Mouse (Mus musculus) forebrain, embryonic 13.5 days (tissue): ENCODE results near the gene Npnt. TPM values are rescaled to one million over a fixed set of nuclear protein-coding genes. Genes with fewer than 3 reads are reported as not detected.

ENCODE experiments used
- ATAC-seq: fragments of 200-750 bp; cut with Nextera tagmentation; 2 replicates; pipeline ENCODE4 v1.8.0; 2017
- H3K27ac ChIP-seq: fragments of 300-500 bp; sonication (generic); 2 replicates; pipeline ENCODE4 v1.5.1; 2015; ENCODE audit warnings: inconsistent platforms, mild to moderate bottlenecking, moderate library complexity
- H3K27me3 ChIP-seq: fragments of 300-500 bp; sonication (generic); 2 replicates; pipeline ENCODE4 v1.6.1; 2015; ENCODE audit warnings: mild to moderate bottlenecking, inconsistent platforms
- H3K36me3 ChIP-seq: fragments of 300-500 bp; sonication (generic); 2 replicates; pipeline ENCODE4 v1.6.1; 2015; ENCODE audit warnings: mild to moderate bottlenecking, inconsistent platforms; ENCODE audit not compliant: poor library complexity, severe bottlenecking
- H3K4me1 ChIP-seq: fragments of 300-500 bp; sonication (generic); 2 replicates; pipeline ENCODE4 v1.6.1; 2015; ENCODE audit warnings: inconsistent platforms
- H3K4me2 ChIP-seq: fragments of 300-500 bp; sonication (generic); 2 replicates; pipeline ENCODE4 v1.6.1; 2015; ENCODE audit warnings: inconsistent platforms, mild to moderate bottlenecking, moderate library complexity
- H3K4me3 ChIP-seq: fragments of 300-500 bp; sonication (generic); 2 replicates; pipeline ENCODE4 v1.5.1; 2015; ENCODE audit warnings: mild to moderate bottlenecking, inconsistent platforms
- H3K9ac ChIP-seq: fragments of 300-500 bp; sonication (generic); 2 replicates; pipeline ENCODE4 v1.6.1; 2015; ENCODE audit warnings: mild to moderate bottlenecking, inconsistent platforms
- H3K9me3 ChIP-seq: fragments of 300-500 bp; sonication (generic); replicated peaks from 2 replicates; pipeline ENCODE4 v1.6.1; 2016; ENCODE audit warnings: inconsistent platforms
- WGBS: fragments of 180-500 bp; shearing (Covaris S2); methylation state at CpG from one replicate; pipeline ENCODE4 v1.1.7; 2015; 5-methylcytosine and 5-hydroxymethylcytosine counted together
- polyA plus RNA-seq: library from polyadenylated mRNA; unstranded; fragments of >200 nt; fragmentation: Nextera tagmentation; extraction: Ambion mirVana; gene quantifications from 2 replicates; pipeline ENCODE4 v1.2.1, GENCODE M21; 2015

Gene Npnt
- polyA plus RNA-seq, 1 experiment from 2014 or later: 3.8 TPM

DNA sequence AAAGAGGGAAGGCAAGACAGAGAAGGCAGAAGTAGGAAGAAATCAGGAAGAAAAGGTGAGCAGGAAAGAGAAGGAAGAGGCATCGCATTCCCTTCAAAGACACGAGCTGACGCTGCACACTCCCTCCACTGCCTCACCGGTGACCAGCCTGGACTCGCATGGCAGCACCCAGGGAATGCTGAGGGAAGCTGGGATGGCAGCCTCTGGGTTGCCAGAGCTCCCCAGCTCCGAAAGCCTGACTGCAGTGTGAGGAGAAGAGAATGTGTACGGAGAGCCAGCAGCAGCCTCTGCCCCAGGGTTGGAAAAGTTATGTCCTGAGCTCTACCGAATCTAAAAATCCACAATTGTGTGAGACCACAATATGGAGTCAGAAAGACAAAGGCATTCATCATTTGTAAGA lies 110.6 kb downstream of the Npnt start:
- Histone ChIP-seq H3K4me3 (no peak overlapping the region), H3K27me3 (no peaks in the 10 kb centered on the region), H3K9me3 (no peaks in the 10 kb centered on the region), H3K27ac (no peak overlapping the region), H3K36me3 (peaks cover 46% of the 10 kb centered on the region), H3K4me1 (no peaks in the 10 kb centered on the region), H3K4me2 (no peak overlapping the region), H3K9ac (no peak overlapping the region)
- 96% methylated on average over 8 of the region's 8 CpGs for WGBS
- no peak for ATAC-seq

DNA sequence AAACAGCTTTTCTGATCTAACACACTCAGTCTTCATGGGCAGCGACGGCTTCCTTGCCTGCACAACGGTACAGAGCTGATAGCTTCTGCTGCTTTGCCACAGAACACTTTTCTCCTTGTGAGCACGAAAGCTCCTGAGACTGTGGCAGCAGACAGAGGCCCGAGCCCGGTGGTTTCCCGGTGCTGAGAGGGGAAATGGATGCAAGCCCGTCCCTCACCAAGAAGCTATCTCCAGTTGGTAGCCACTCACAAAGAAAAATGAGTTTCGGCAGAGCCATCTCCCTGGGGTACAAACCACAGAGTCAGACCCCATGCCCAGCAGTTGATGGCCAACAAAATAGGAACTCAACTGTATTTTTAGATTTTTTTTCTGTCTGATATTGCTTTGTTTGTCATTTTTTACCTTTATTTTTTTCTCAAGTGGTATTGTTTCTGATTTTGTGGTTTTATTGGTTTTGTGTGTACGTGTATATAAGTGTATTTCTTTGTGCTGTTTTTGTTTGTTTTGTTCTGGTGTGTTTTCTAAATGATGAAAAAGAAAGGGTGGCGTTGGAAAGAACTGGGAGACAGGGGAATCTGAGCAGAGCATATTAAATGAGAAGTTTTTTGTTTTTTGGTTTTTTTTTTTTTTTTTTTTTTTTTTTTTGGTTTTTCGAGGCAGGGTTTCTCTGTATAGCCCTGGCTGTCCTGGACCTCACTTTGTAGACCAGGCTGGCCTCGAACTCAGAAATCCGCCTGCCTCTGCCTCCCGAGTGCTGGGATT lies 111.3 kb downstream of the Npnt start:
- H3K4me3 ChIP-seq: no peak overlapping the region
- WGBS: 95% methylated on average over 14 of the region's 15 CpGs
- H3K27me3 ChIP-seq: no peaks in the 10 kb centered on the region
- no peak for ATAC-seq
- no peaks in the 10 kb centered on the region for H3K4me1 ChIP-seq
- H3K9me3 ChIP-seq: no peaks in the 10 kb centered on the region
- no peak overlapping the region for H3K27ac ChIP-seq
- no peak overlapping the region for H3K4me2 ChIP-seq
- H3K9ac ChIP-seq: no peak overlapping the region
- H3K36me3 ChIP-seq: peaks cover 51% of the 10 kb centered on the region

DNA sequence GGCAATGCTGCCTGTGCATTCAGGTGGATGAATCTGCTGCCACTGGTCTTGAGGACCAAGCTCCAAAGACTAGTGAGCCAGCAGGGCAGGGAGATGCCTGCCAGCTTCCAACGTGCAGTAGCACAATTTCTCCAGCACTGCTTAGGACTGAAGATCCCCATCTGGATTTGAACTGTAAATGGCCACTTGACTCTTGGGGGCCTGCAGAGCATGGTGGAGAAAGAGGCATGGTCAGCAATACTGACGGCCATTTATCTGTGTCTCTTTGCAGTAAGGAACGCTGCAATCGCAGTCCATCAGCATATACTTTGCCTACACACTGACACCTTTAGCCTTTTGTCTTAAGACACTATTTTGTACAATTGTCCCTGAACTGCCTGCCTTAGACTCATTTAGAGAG lies 113.0 kb downstream of the Npnt start:
- H3K9me3 ChIP-seq: no peaks in the 10 kb centered on the region

DNA sequence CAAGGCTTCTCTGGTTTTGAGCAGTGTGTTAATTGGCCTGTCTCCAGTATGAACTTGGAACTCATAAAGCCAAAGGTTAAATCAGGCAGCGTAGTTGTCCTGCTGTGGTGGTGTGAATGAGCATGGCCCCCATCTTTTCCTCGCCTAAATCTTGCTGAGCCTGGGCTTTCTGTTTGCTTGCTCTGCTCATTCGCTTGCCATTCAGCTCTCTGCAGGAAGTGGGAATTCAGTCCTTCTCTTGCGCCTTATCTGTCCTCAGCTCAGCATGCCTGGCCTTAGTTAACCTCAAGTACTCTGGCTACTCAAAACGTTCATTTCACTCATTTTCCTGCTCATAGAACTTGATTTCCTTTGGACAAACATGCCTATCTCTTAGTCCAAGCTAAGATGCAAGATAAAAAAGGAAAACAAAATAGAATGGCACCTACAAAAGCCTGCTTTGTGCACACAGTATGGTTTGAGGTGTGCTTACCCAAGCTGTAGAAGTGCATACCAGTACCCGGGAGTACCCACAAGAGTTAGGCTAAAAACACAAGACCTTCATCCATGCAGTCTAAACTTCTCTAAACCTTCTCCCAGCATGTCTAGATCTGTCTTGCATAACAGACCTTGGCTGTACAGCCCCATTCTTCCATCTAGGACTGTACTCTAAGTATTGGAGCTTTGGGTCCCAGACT lies 114.8 kb downstream of the Npnt start:
- no peaks in the 10 kb centered on the region for H3K27me3 ChIP-seq
- no peak overlapping the region for H3K27ac ChIP-seq
- H3K9me3 ChIP-seq: no peaks in the 10 kb centered on the region
- no peak overlapping the region for H3K4me2 ChIP-seq
- H3K36me3 ChIP-seq: peaks cover 47% of the 10 kb centered on the region
- no peak for ATAC-seq
- no peaks in the 10 kb centered on the region for H3K4me1 ChIP-seq
- no peak overlapping the region for H3K4me3 ChIP-seq
- no peak overlapping the region for H3K9ac ChIP-seq
- WGBS: 85% methylated on average over 6 of the region's 6 CpGs

More for the DNA sequence above, 113.0 kb downstream of the Npnt start:
- WGBS: 92% methylated on average over 4 of the region's 4 CpGs
- H3K4me2 ChIP-seq: no peak overlapping the region
- no peak overlapping the region for H3K9ac ChIP-seq
- ATAC-seq: no peak
- H3K36me3 ChIP-seq: peaks cover 46% of the 10 kb centered on the region
- no peaks in the 10 kb centered on the region for H3K4me1 ChIP-seq
- no peak overlapping the region for H3K27ac ChIP-seq
- no peak overlapping the region for H3K4me3 ChIP-seq
- no peaks in the 10 kb centered on the region for H3K27me3 ChIP-seq

Other genes starting within 250 kb of the Npnt start
- gene Ints12, start 141.5 kb upstream of the Npnt start, polyA plus RNA-seq: 21.3 and 22.7 TPM in 2 replicates
- gene Gstcd, start 141.7 kb upstream of the Npnt start, polyA plus RNA-seq: 6.6 and 6.7 TPM in 2 replicates